Mouse (Mus musculus) CH12.LX (cell line): ENCODE results near the gene Cxcr5. TPM values are rescaled to one million over a fixed set of nuclear protein-coding genes. Genes with fewer than 3 reads are reported as not detected.

ENCODE experiments used
- DNase-seq: peaks from one replicate; pipeline ENCODE4 v3.0.0-alpha.2; 2013; ENCODE audit errors: extremely low read depth
- H3K27ac ChIP-seq: 2 replicates; pipeline ENCODE4 v1.5.1; 2012; ENCODE audit warnings: low read depth, mild to moderate bottlenecking, control low read depth, moderate library complexity; ENCODE audit not compliant: insufficient read depth
- H3K27me3 ChIP-seq: replicated peaks from 2 replicates; pipeline ENCODE3; 2012; ENCODE audit warnings: inconsistent platforms
- H3K36me3 ChIP-seq, 2 experiments: replicated peaks in 1 of 2; 2 replicates each; pipeline versions ENCODE3 to v1.6.1; 2012; ENCODE audit warnings: inconsistent platforms in 1 of 2, low read length in 1 of 2, mild to moderate bottlenecking in 1 of 2, mixed read lengths in 1 of 2, moderate library complexity in 1 of 2; ENCODE audit not compliant: control insufficient read depth in 1 of 2, insufficient read depth in 1 of 2
- H3K4me1 ChIP-seq, 2 experiments: 2 replicates each; pipeline ENCODE4 v1.6.1; 2012; ENCODE audit warnings: inconsistent platforms in 1 of 2, moderate library complexity in 1 of 2; ENCODE audit not compliant: insufficient read depth in 2 of 2, control insufficient read depth in 1 of 2
- H3K4me2 ChIP-seq: 2 replicates; pipeline ENCODE4 v1.6.1; 2012; ENCODE audit warnings: low read depth, mild to moderate bottlenecking, control low read depth; ENCODE audit not compliant: poor library complexity, insufficient read depth, severe bottlenecking
- H3K4me3 ChIP-seq, 3 experiments: fragments of 150-350 bp in 1 of 3; sonication (generic) in 1 of 3; replicated peaks in 1 of 3; 2 replicates each; pipeline versions ENCODE3 to v1.5.1; 2011 to 2012; ENCODE audit warnings: low read depth in 2 of 3, low read length in 2 of 3, mild to moderate bottlenecking in 2 of 3, moderate library complexity in 2 of 3, control low read depth in 1 of 3, improper control_type of control experiment in 1 of 3, inconsistent platforms in 1 of 3, mixed read lengths in 1 of 3; ENCODE audit not compliant: poor library complexity in 1 of 3
- H3K79me2 ChIP-seq: replicated peaks from 2 replicates; pipeline ENCODE4 v1.6.1; 2012; ENCODE audit warnings: mild to moderate bottlenecking, moderate library complexity; ENCODE audit not compliant: control insufficient read depth, poor library complexity, insufficient read depth, severe bottlenecking; ENCODE audit errors: extremely low read depth
- H3K9ac ChIP-seq: 2 replicates; pipeline ENCODE4 v1.6.1; 2012; ENCODE audit warnings: low read depth, mild to moderate bottlenecking, control low read depth, moderate library complexity; ENCODE audit not compliant: insufficient read depth
- H3K9me3 ChIP-seq: replicated peaks from 2 replicates; pipeline ENCODE3; 2012; ENCODE audit warnings: low read length, inconsistent platforms, mixed read lengths
- CHD1 ChIP-seq: IDR thresholded peaks from 2 replicates; pipeline ENCODE4 v1.6.1; 2012; ENCODE audit warnings: low read depth, low read length, improper control_type of control experiment, inconsistent platforms
- CHD2 ChIP-seq: IDR thresholded peaks from 2 replicates; pipeline ENCODE4 v1.6.1; 2011; ENCODE audit warnings: low read length, improper control_type of control experiment
- CTCF ChIP-seq, 2 experiments: IDR thresholded peaks in 1 of 2; conservative IDR thresholded peaks in 1 of 2; 2 replicates each; pipeline ENCODE4 v1.5.1; 2011 to 2012; ENCODE audit warnings: low read depth in 2 of 2, low read length in 2 of 2, improper control_type of control experiment in 1 of 2, inconsistent platforms in 1 of 2, mild to moderate bottlenecking in 1 of 2, moderate library complexity in 1 of 2
- E2F4 ChIP-seq: IDR thresholded peaks from 2 replicates; pipeline ENCODE4 v1.6.1; 2011; ENCODE audit warnings: low read depth, low read length, improper control_type of control experiment; ENCODE audit not compliant: insufficient replicate concordance
- EP300 ChIP-seq: IDR thresholded peaks from 2 replicates; pipeline ENCODE4 v1.6.1; 2011; ENCODE audit warnings: low read length, improper control_type of control experiment
- ETS1 ChIP-seq: conservative IDR thresholded peaks from 2 replicates; pipeline ENCODE4 v1.6.1; 2012; ENCODE audit warnings: low read depth, mild to moderate bottlenecking, inconsistent platforms, low read length, improper control_type of control experiment, moderate library complexity
- GABPA ChIP-seq: IDR thresholded peaks from 2 replicates; pipeline ENCODE4 v1.6.1; 2012; ENCODE audit warnings: low read depth, low read length, improper control_type of control experiment, inconsistent platforms; ENCODE audit not compliant: insufficient replicate concordance
- HCFC1 ChIP-seq: IDR thresholded peaks from 2 replicates; pipeline ENCODE4 v1.6.1; 2012; ENCODE audit warnings: low read depth, mild to moderate bottlenecking, inconsistent platforms, low read length, improper control_type of control experiment
- IRF4 ChIP-seq: IDR thresholded peaks from 2 replicates; pipeline ENCODE4 v1.6.1; 2014; ENCODE audit warnings: low read depth, mild to moderate bottlenecking, inconsistent platforms, low read length, improper control_type of control experiment
- KAT2A ChIP-seq: IDR thresholded peaks from 2 replicates; pipeline ENCODE4 v1.6.1; 2012; ENCODE audit warnings: low read length, improper control_type of control experiment, inconsistent platforms; ENCODE audit not compliant: insufficient replicate concordance
- MAX ChIP-seq: IDR thresholded peaks from 2 replicates; pipeline ENCODE4 v1.6.1; 2011; ENCODE audit warnings: low read length, improper control_type of control experiment
- MXI1 ChIP-seq: IDR thresholded peaks from 2 replicates; pipeline ENCODE4 v1.6.1; 2011; ENCODE audit warnings: mild to moderate bottlenecking, low read depth, low read length, improper control_type of control experiment
- NELFE ChIP-seq: IDR thresholded peaks from 2 replicates; pipeline ENCODE4 v1.6.1; 2011; ENCODE audit warnings: low read depth, low read length, improper control_type of control experiment
- NRF1 ChIP-seq: IDR thresholded peaks from 2 replicates; pipeline ENCODE4 v1.6.1; 2014; ENCODE audit warnings: low read depth, mild to moderate bottlenecking, inconsistent platforms, low read length, improper control_type of control experiment, moderate library complexity
- PAX5 ChIP-seq: IDR thresholded peaks from 2 replicates; pipeline ENCODE4 v1.6.1; 2012; ENCODE audit warnings: low read length, inconsistent platforms, mixed read lengths
- POLR2AphosphoS2 ChIP-seq: IDR thresholded peaks from 2 replicates; pipeline ENCODE4 v1.6.1; 2011; ENCODE audit warnings: low read depth, low read length, improper control_type of control experiment
- RAD21 ChIP-seq: IDR thresholded peaks from 2 replicates; pipeline ENCODE4 v1.6.1; 2011; ENCODE audit warnings: low read depth, mild to moderate bottlenecking, low read length, improper control_type of control experiment, moderate library complexity
- SMC3 ChIP-seq: IDR thresholded peaks from 2 replicates; pipeline ENCODE4 v1.6.1; 2011; ENCODE audit warnings: low read depth, low read length, improper control_type of control experiment
- TBP ChIP-seq: conservative IDR thresholded peaks from 2 replicates; pipeline ENCODE4 v1.6.1; 2011; ENCODE audit warnings: low read depth, low read length, improper control_type of control experiment
- TCF12 ChIP-seq: IDR thresholded peaks from 2 replicates; pipeline ENCODE4 v1.6.1; 2014; ENCODE audit warnings: low read depth, mild to moderate bottlenecking, inconsistent platforms, low read length, improper control_type of control experiment
- USF1 ChIP-seq: IDR thresholded peaks from 2 replicates; pipeline ENCODE4 v1.6.1; 2014; ENCODE audit warnings: low read depth, mild to moderate bottlenecking, inconsistent platforms, low read length, improper control_type of control experiment
- USF2 ChIP-seq: conservative IDR thresholded peaks from 2 replicates; pipeline ENCODE4 v1.6.1; 2011; ENCODE audit warnings: low read depth, low read length, improper control_type of control experiment
- ZC3H11A ChIP-seq: IDR thresholded peaks from 2 replicates; pipeline ENCODE4 v1.6.1; 2012; ENCODE audit warnings: low read depth, mild to moderate bottlenecking, inconsistent platforms, low read length, improper control_type of control experiment
- ZMIZ1 ChIP-seq: IDR thresholded peaks from 2 replicates; pipeline ENCODE4 v1.6.1; 2012; ENCODE audit warnings: low read depth, mild to moderate bottlenecking, inconsistent platforms, low read length, improper control_type of control experiment
- ZNF384 ChIP-seq: IDR thresholded peaks from 2 replicates; pipeline ENCODE4 v1.6.1; 2012; ENCODE audit warnings: low read depth, low read length, improper control_type of control experiment, inconsistent platforms
- dilution Hi-C: fragments of 300-500 bp; cut with MboI; formaldehyde crosslinking; loops from 2 replicates; pipeline ENCODE4 v1.14.3; 2020; ENCODE audit warnings: low sequenced_read_pairs; ENCODE audit not compliant: extremely low pct_unique_long_range_greater_than_20kb, extremely low pct_ligation_motif_present
- in situ Hi-C: fragments of 300-500 bp; cut with MboI; formaldehyde crosslinking; loops from 3 replicates; pipeline ENCODE4 v1.14.3; 2019; ENCODE audit warnings: low sequenced_read_pairs, low pct_ligation_motif_present, low pct_unique_long_range_greater_than_20kb, mixed read lengths
- polyA plus RNA-seq: library from polyadenylated mRNA; unstranded; fragments of >175 nt; gene quantifications from 2 replicates; pipeline ENCODE4 v1.2.1, GENCODE M21; 2012; ENCODE audit warnings: low read depth; ENCODE audit not compliant: insufficient read length
- total RNA-seq, 2 experiments: library from RNA; depleted of rRNA; stranded (reverse); fragments of 300-350 nt in 1 of 2; fragments of >200 nt in 1 of 2; gene quantifications; 2 replicates each; pipeline ENCODE4 v1.2.3; 2012 to 2014

Cxcr5 gene
- total and polyA plus RNA-seq, 3 experiments: 30.2 to 93.4 (median 70.5) TPM

- TF ChIP-seq CHD2: peak; percentile 61
- TF ChIP-seq SMC3: peak; percentile 25
- no peak for TF ChIP-seq USF1
- no peak for TF ChIP-seq TBP
- TF ChIP-seq ZNF384: no peak
- TF ChIP-seq TCF12: peak; percentile 70
- TF ChIP-seq PAX5: no peak
- no peak for TF ChIP-seq CTCF (conservative IDR thresholded peaks at IDR 0.05 in 1 of 2, IDR thresholded peaks at IDR 0.05 in 1 of 2; ENCODE audit: low read depth in 2 of 2, low read length in 2 of 2)
- no peak for TF ChIP-seq NELFE
Observed at GRCm38 (mm10) chr9:44562936-44563335, 1.3 kb upstream of the Cxcr5 start (continued).

GRCm38 (mm10) chr9:44552161-44552560, 9.5 kb downstream of the Cxcr5 start:
- H3K27me3 ChIP-seq: no peaks in the 10 kb centered on the region
- dilution Hi-C loops: no loop called here
- no peak overlapping the region for H3K9ac ChIP-seq
- TF ChIP-seq ZC3H11A (no peak), CHD1 (no peak), POLR2AphosphoS2 (no peak), KAT2A (no peak), ZMIZ1 (no peak), NELFE (no peak), NRF1 (no peak), RAD21 (no peak), EP300 (no peak), E2F4 (no peak), MAX (no peak), IRF4 (no peak)
- no peak overlapping the region for H3K4me2 ChIP-seq
- in situ Hi-C loops: no loop called here
- peaks cover 0 to 2% of the 10 kb centered on the region in 2 experiments for H3K36me3 ChIP-seq
- no peak overlapping the region for H3K4me3 ChIP-seq
- no peak overlapping the region for H3K27ac ChIP-seq
- DNase-seq: no peak
- H3K9me3 ChIP-seq: peaks cover 6% of the 10 kb centered on the region
- peaks cover 0 to 8% of the 10 kb centered on the region in 2 experiments; a peak in 2 of 4 replicates for H3K4me1 ChIP-seq
- H3K79me2 ChIP-seq: no peaks in the 10 kb centered on the region

GRCm38 (mm10) chr9:44551138-44551537, 10.5 kb downstream of the Cxcr5 start:
- no peak overlapping the region for H3K27ac ChIP-seq
- H3K9me3 ChIP-seq: peaks cover 6% of the 10 kb centered on the region
- no peak overlapping the region for H3K4me2 ChIP-seq
- no peaks in the 10 kb centered on the region for H3K27me3 ChIP-seq
- dilution Hi-C loops: no loop called here
- in situ Hi-C loops: no loop called here
- peaks cover 0 to 2% of the 10 kb centered on the region in 2 experiments for H3K36me3 ChIP-seq
- H3K4me1 ChIP-seq: peaks cover 0 to 6% of the 10 kb centered on the region in 2 experiments; a peak in 2 of 4 replicates
- no peak for DNase-seq
- no peak overlapping the region for H3K9ac ChIP-seq
- no peak for TF ChIP-seq MXI1
- TF ChIP-seq CHD1: no peak
- TF ChIP-seq HCFC1: no peak
- no peak for TF ChIP-seq USF1
- TF ChIP-seq PAX5: no peak
- no peak for TF ChIP-seq MAX
- TF ChIP-seq TBP: no peak
- TF ChIP-seq CHD2: no peak
- TF ChIP-seq GABPA: no peak
- no peak for TF ChIP-seq RAD21
- TF ChIP-seq USF2: no peak
- TF ChIP-seq POLR2AphosphoS2: no peak
- TF ChIP-seq ETS1: no peak
- TF ChIP-seq ZNF384: no peak
- no peak for TF ChIP-seq ZMIZ1
- H3K79me2 ChIP-seq: no peaks in the 10 kb centered on the region
- H3K4me3 ChIP-seq: no peak overlapping the region
